Mouse (Mus musculus) thymus, adult 2 months (tissue): ENCODE measurements around the gene Dnah17.

ENCODE experiments used
- CTCF ChIP-seq: fragments of 200-500 bp; IDR thresholded peaks from 2 replicates; pipeline ENCODE4 v1.5.1; 2012; ENCODE audit warnings: mild to moderate bottlenecking, control low read depth, low read length, moderate library complexity, borderline replicate concordance; ENCODE audit not compliant: control insufficient read depth, poor library complexity, insufficient read depth; ENCODE audit errors: extremely low read depth
- POLR2A ChIP-seq: fragments of 200-500 bp; IDR thresholded peaks from 2 replicates; pipeline ENCODE4 v1.6.1; 2012; ENCODE audit warnings: mild to moderate bottlenecking, low read length, control low read depth, moderate library complexity; ENCODE audit not compliant: control insufficient read depth, poor library complexity, insufficient read depth; ENCODE audit errors: extremely low read depth

GRCm38 (mm10) chr11:118018328-118018727 is 112.1 kb downstream of the Dnah17 start:
- no peak for TF ChIP-seq CTCF
- no peak for TF ChIP-seq POLR2A
